Mouse (Mus musculus): ENCODE measurements at regions not wholly inside any gene's neighbourhood (a gene's known extent, or its start where the extent isn't known, plus 50 kb on each side); places are given as distances from the start of the nearest gene placed in this dataset.

DNA sequence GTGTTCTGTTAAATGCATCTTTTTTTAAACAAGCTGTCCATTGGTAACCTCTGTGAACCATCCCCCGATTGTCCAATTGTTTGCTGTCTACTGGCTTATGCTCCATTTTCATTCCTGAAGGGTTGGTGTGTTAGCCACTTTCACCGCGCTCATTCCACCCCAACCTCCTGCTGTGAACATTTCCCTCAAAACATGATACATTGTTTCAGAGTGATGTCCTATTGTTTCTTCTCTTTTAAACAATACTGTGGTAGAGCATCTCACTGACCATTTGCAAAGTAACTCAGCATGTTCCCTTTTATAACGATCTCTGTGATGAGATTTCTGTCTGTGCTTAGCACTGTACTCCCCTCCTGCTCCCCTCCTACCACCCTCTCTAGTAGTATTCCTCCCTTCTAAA is 240.1 kb downstream of the Irs2 start:
- TF ChIP-seq CTCF (IDR thresholded peaks at IDR 0.05; ENCODE audit: low read depth, low read length) (no peak), POLR2A (IDR thresholded peaks at IDR 0.05; ENCODE audit: borderline replicate concordance, low read depth, low read length) (no peak)

Measured in bone marrow macrophage, adult 2 months (primary cell).